10 mouse cellular contexts compared by ENCODE assay signal in genomic region chr8:121128531-121129264, GRCm38 (mm10). TPM values are rescaled to one million over a fixed set of nuclear protein-coding genes. Genes with fewer than 3 reads are reported as not detected.
DNase-seq lines count a peak whose midpoint lies in the region; ATAC-seq and TF ChIP-seq lines count a peak whose summit lies in the region.
"Had no signal": no experiment of that assay in that cellular context is flagged by ENCODE, and none has a peak within 500 bp of the region (broad histone marks: within the 10 kb centered on the region; RNA-seq: fewer than 3 reads in every experiment).

No protein-coding gene starts in this region.

- no peak for TF ChIP-seq CTCF in heart, postnatal 0 days (IDR thresholded peaks at IDR 0.05; ENCODE audit: low read depth)
- TF ChIP-seq CTCF in liver, postnatal 0 days (IDR thresholded peaks at IDR 0.05; ENCODE audit: low read depth) = no peak

- H3K27me3 ChIP-seq in heart, embryonic 10.5 days (ENCODE audit: insufficient read depth, poor library complexity, severe bottlenecking) = peaks cover 92% of the 10 kb centered on the region
- peaks cover 80% of the 10 kb centered on the region for H3K27me3 ChIP-seq in heart, postnatal 0 days (ENCODE audit: control insufficient read depth, insufficient read depth, low read length)
- H3K27me3 ChIP-seq in liver, postnatal 0 days (ENCODE audit: insufficient read depth, low read length) = peaks cover 78% of the 10 kb centered on the region

- no peak for ATAC-seq in heart, postnatal 0 days (ENCODE audit: insufficient read depth, low read depth)
- ATAC-seq in liver, postnatal 0 days = no peak
- ATAC-seq in erythroid progenitor cell, adult 5-6 weeks (replicated peaks; ENCODE audit: low FRiP score, poor library complexity, severe bottlenecking) = no peak

- H3K4me1 ChIP-seq in heart, embryonic 10.5 days = peaks cover 50% of the 10 kb centered on the region
- H3K4me1 ChIP-seq in heart, postnatal 0 days (ENCODE audit: control insufficient read depth, insufficient read depth) = 0 out of 2 replicates have a peak, but pooled peaks cover 10% of the 10 kb centered on the region
- peaks cover 8% of the 10 kb centered on the region; the same call in 1 of the 2 replicates for H3K4me1 ChIP-seq in liver, postnatal 0 days (ENCODE audit: insufficient read depth)

- 0 out of 2 replicates have a peak, but pooled peaks cover under 1% of the 10 kb centered on the region for H3K36me3 ChIP-seq in heart, embryonic 10.5 days
- H3K36me3 ChIP-seq in heart, postnatal 0 days (replicated peaks; ENCODE audit: control insufficient read depth, insufficient read depth, low read length) = no peaks in the 10 kb centered on the region
- H3K36me3 ChIP-seq in liver, postnatal 0 days (replicated peaks; ENCODE audit: insufficient read depth, low read length) = no peaks in the 10 kb centered on the region

- peak overlapping the region; percentile 45 for H3K4me2 ChIP-seq in heart, postnatal 0 days (ENCODE audit: low read depth, low read length)
- peak overlapping the region; percentile 18; the same call in 1 of the 2 replicates for H3K4me2 ChIP-seq in liver, postnatal 0 days (ENCODE audit: low read depth, low read length)

- intact Hi-C loops in heart, postnatal 14 days (cut with DNase I) = loop anchor here (5.0 kb wide), 1 partner anchor 89 kb away; no protein-coding TSS in a partner anchor

- no peak for DNase-seq in heart, embryonic 10.5 days (ENCODE audit: low spot score)
- DNase-seq in heart, postnatal 14 days = no peak
- peak; percentile 41 for DNase-seq in ZHBTc4 (ENCODE audit: low read depth, low spot score)
- DNase-seq in heart, postnatal 0 days (ENCODE audit: low spot score) = no peak
- no peak for DNase-seq in liver, postnatal 0 days
- no peak for DNase-seq in frontal cortex, postnatal 36 days (ENCODE audit: low spot score in 2 of 2)
- no peak for DNase-seq in adipocyte (ENCODE audit: low spot score)
- DNase-seq: adrenal gland, postnatal 14 days had no signal

- no peak overlapping the region for H3K9ac ChIP-seq in heart, postnatal 0 days (replicated peaks; ENCODE audit: low read depth, low read length)
- H3K9ac ChIP-seq in liver, postnatal 0 days (replicated peaks) = no peak overlapping the region

- 4% methylated on average over 55 of the region's 55 CpGs for WGBS in heart, embryonic 10.5 days
- WGBS in heart, postnatal 0 days = 11% methylated on average over 53 of the region's 55 CpGs
- 4% methylated on average over 49 of the region's 55 CpGs for WGBS in liver, postnatal 0 days (ENCODE audit: insufficient replicate concordance)

- no peaks in the 10 kb centered on the region for H3K9me3 ChIP-seq in heart, embryonic 10.5 days
- H3K9me3 ChIP-seq in heart, postnatal 0 days (replicated peaks; ENCODE audit: control insufficient read depth, low read length) = no peaks in the 10 kb centered on the region
- H3K9me3 ChIP-seq in liver, postnatal 0 days (ENCODE audit: low read length) = no peaks in the 10 kb centered on the region

- peak overlapping the region; percentile 55 for H3K4me3 ChIP-seq in heart, embryonic 10.5 days
- H3K4me3 ChIP-seq in heart, postnatal 0 days (ENCODE audit: low read depth, low read length) = peak overlapping the region; percentile 30
- no peak overlapping the region for H3K4me3 ChIP-seq in liver, postnatal 0 days (ENCODE audit: low read depth, low read length)
- H3K4me3 ChIP-seq: erythroblast, embryonic 14.5 days had no signal

- peak overlapping the region; percentile 86 for H3K27ac ChIP-seq in heart, embryonic 10.5 days
- no peak overlapping the region for H3K27ac ChIP-seq in heart, postnatal 0 days (ENCODE audit: low read depth)
- H3K27ac ChIP-seq in liver, postnatal 0 days (ENCODE audit: low read depth) = no peak overlapping the region

- TF ChIP-seq EP300 in heart, postnatal 0 days (IDR thresholded peaks at IDR 0.05; ENCODE audit: low read depth) = no peak
- no peak for TF ChIP-seq EP300 in liver, postnatal 0 days (IDR thresholded peaks at IDR 0.05; ENCODE audit: low read depth)

RNA-seq across cellular contexts. Expression of gene Foxl1, which starts 1.0 kb away (rescaled TPM):
- polyA plus RNA-seq in heart, embryonic 10.5 days (2016; fragmentation: Nextera tagmentation; extraction: Ambion mirVana) = 0.53 and 2.0 TPM in 2 replicates
- total RNA-seq in heart, postnatal 14 days (2021) = under 1 TPM; 0.12 to 0.17 TPM
- total RNA-seq in heart, postnatal 0 days (2014; rRNA removed; ENCODE audit: low replicate concordance) = 0.35 and 1.9 TPM in 2 replicates
- polyA plus RNA-seq in heart, postnatal 0 days (2015; fragmentation: Nextera tagmentation; extraction: Ambion mirVana) = 0.12 and 0.16 TPM in 2 replicates
- not detected in 2 replicates for polyA plus RNA-seq in liver, postnatal 0 days (2015; fragmentation: Nextera tagmentation; extraction: Ambion mirVana)
- not detected in 2 replicates for total RNA-seq in erythroid progenitor cell, adult 5-6 weeks (2015; ENCODE audit: low replicate concordance)
- total RNA-seq in erythroid progenitor cell, adult 5-6 weeks (2017; ENCODE audit: low replicate concordance) = not detected in 2 replicates
- polyA plus RNA-seq: erythroblast, embryonic 14.5 days had no signal

RNA-seq across cellular contexts. Expression of gene Foxc2, which starts 12.7 kb away (rescaled TPM):
- polyA plus RNA-seq in heart, embryonic 10.5 days (2016; fragmentation: Nextera tagmentation; extraction: Ambion mirVana) = 12.4 and 14.8 TPM in 2 replicates
- total RNA-seq in heart, postnatal 14 days (2021) = 1 to 10 TPM; 2.4 to 2.6 TPM
- total RNA-seq in heart, postnatal 0 days (2014; rRNA removed; ENCODE audit: low replicate concordance) = 6.6 and 16.4 TPM in 2 replicates
- 2.5 and 3.3 TPM in 2 replicates for polyA plus RNA-seq in heart, postnatal 0 days (2015; fragmentation: Nextera tagmentation; extraction: Ambion mirVana)
- polyA plus RNA-seq in liver, postnatal 0 days (2015; fragmentation: Nextera tagmentation; extraction: Ambion mirVana) = 0.04 and 0.05 TPM in 2 replicates
- not detected in 2 replicates for total RNA-seq in erythroid progenitor cell, adult 5-6 weeks (2015; ENCODE audit: low replicate concordance)
- total RNA-seq in erythroid progenitor cell, adult 5-6 weeks (2017; ENCODE audit: low replicate concordance) = not detected in 2 replicates
- polyA plus RNA-seq: erythroblast, embryonic 14.5 days had no signal

RNA-seq across cellular contexts. Expression of gene Mthfsd, which starts 20.5 kb away (rescaled TPM):
- 57.0 and 58.7 TPM in 2 replicates for polyA plus RNA-seq in heart, embryonic 10.5 days (2016; fragmentation: Nextera tagmentation; extraction: Ambion mirVana)
- total RNA-seq in heart, postnatal 14 days (2021) = 10 to 100 TPM; 13.5 to 17.3 TPM
- total RNA-seq in heart, postnatal 0 days (2014; rRNA removed; ENCODE audit: low replicate concordance) = 26.5 and 26.8 TPM in 2 replicates
- 22.7 and 24.3 TPM in 2 replicates for polyA plus RNA-seq in heart, postnatal 0 days (2015; fragmentation: Nextera tagmentation; extraction: Ambion mirVana)
- 12.9 and 13.7 TPM in 2 replicates for polyA plus RNA-seq in liver, postnatal 0 days (2015; fragmentation: Nextera tagmentation; extraction: Ambion mirVana)
- 2.9 and 6.7 TPM in 2 replicates for total RNA-seq in erythroid progenitor cell, adult 5-6 weeks (2015; ENCODE audit: low replicate concordance)
- total RNA-seq in erythroid progenitor cell, adult 5-6 weeks (2017; ENCODE audit: low replicate concordance) = 6.4 TPM in 2 replicates

RNA-seq across cellular contexts. Expression of gene Foxf1, which starts 44.5 kb away (rescaled TPM):
- polyA plus RNA-seq in heart, embryonic 10.5 days (2016; fragmentation: Nextera tagmentation; extraction: Ambion mirVana) = 3.1 and 41.3 TPM in 2 replicates
- under 1 TPM; 0.17 to 0.22 TPM for total RNA-seq in heart, postnatal 14 days (2021)
- total RNA-seq in heart, postnatal 0 days (2014; rRNA removed; ENCODE audit: low replicate concordance) = 1.3 and 3.1 TPM in 2 replicates
- polyA plus RNA-seq in heart, postnatal 0 days (2015; fragmentation: Nextera tagmentation; extraction: Ambion mirVana) = 0.23 and 0.32 TPM in 2 replicates
- 2.7 and 3.1 TPM in 2 replicates for polyA plus RNA-seq in liver, postnatal 0 days (2015; fragmentation: Nextera tagmentation; extraction: Ambion mirVana)
- not detected in 2 replicates for total RNA-seq in erythroid progenitor cell, adult 5-6 weeks (2015; ENCODE audit: low replicate concordance)
- not detected in 2 replicates for total RNA-seq in erythroid progenitor cell, adult 5-6 weeks (2017; ENCODE audit: low replicate concordance)
- polyA plus RNA-seq: erythroblast, embryonic 14.5 days had no signal
